Comparison of ENCODE assay signal across 10 mouse cellular contexts in genomic region chr10:5923096-5923495, GRCm38 (mm10). TPM values are rescaled to one million over a fixed set of nuclear protein-coding genes. Genes with fewer than 3 reads are reported as not detected.
A peak's percentile ranks its signal among the peaks of the same experiment; 100 is the strongest.
DNase-seq lines count a peak whose midpoint lies in the region; ATAC-seq lines count a peak whose summit lies in the region.
"Had no signal": no experiment of that assay in that cellular context is flagged by ENCODE, and none has a peak within 500 bp of the region (broad histone marks: within the 10 kb centered on the region; RNA-seq: fewer than 3 reads in every experiment).

No protein-coding gene starts in this region.

- no peak for DNase-seq in frontal cortex, postnatal 14 days (ENCODE audit: low spot score in 2 of 2)
- peak; percentile 23 for DNase-seq in NIH3T3 (ENCODE audit: low read depth)
- DNase-seq in neural tube, embryonic 10.5 days (ENCODE audit: extremely low spot score, low spot score) = peak; percentile 13
- no peak for DNase-seq in urinary bladder, postnatal 14 days (ENCODE audit: low spot score)
- no peak for DNase-seq in ovary, postnatal 36 days (ENCODE audit: low spot score)
- DNase-seq in heart, postnatal 36 days = no peak

- WGBS in hindbrain, embryonic 12.5 days = 7% methylated on average over 9 of the region's 9 CpGs

- H3K36me3 ChIP-seq in hindbrain, embryonic 12.5 days = no peaks in the 10 kb centered on the region

- no peaks in the 10 kb centered on the region for H3K27me3 ChIP-seq in hindbrain, embryonic 12.5 days
- H3K27me3 ChIP-seq: CH12.LX had no signal

- H3K9ac ChIP-seq in hindbrain, embryonic 12.5 days = no peak overlapping the region

- intact Hi-C loops in heart, postnatal 36 days (cut with DNase I) = no loop called here

- H3K9me3 ChIP-seq in hindbrain, embryonic 12.5 days (replicated peaks) = no peaks in the 10 kb centered on the region

- no peak overlapping the region for H3K27ac ChIP-seq in hindbrain, embryonic 12.5 days

- 0 out of 2 replicates have a peak overlapping the region, but pooled peaks have one; percentile 92 for H3K4me2 ChIP-seq in hindbrain, embryonic 12.5 days (replicated peaks)

- peak; percentile 52 for ATAC-seq in frontal cortex, adult (ENCODE audit: low TSS enrichment)
- ATAC-seq in hindbrain, embryonic 12.5 days (ENCODE audit: low FRiP score) = no peak

- no peak overlapping the region for H3K4me3 ChIP-seq in hindbrain, embryonic 12.5 days
- H3K4me3 ChIP-seq: erythroblast, embryonic 14.5 days had no signal

- H3K4me1 ChIP-seq in hindbrain, embryonic 12.5 days = peaks cover 6% of the 10 kb centered on the region; the same call in 1 of the 2 replicates

RNA-seq across cellular contexts. Expression of gene Rgs17, which starts 0.9 kb away (rescaled TPM):
- 4.8 and 5.3 TPM in 2 replicates for polyA plus RNA-seq in hindbrain, embryonic 12.5 days (2016; fragmentation: Nextera tagmentation; extraction: Ambion mirVana)
- under 1 TPM; 0.61 to 0.62 TPM for total RNA-seq in heart, postnatal 36 days (2021)
- total RNA-seq: CH12.LX had no signal
- polyA plus RNA-seq: erythroblast, embryonic 14.5 days had no signal

Comparison
In these comparisons a context has a peak if more than half of its experiments do, and no peak if none do; other contexts are left out.
1. DNase-seq: peak in NIH3T3 (single experiment) and neural tube, embryonic 10.5 days (single experiment); none in frontal cortex, postnatal 14 days (0 of 2), urinary bladder, postnatal 14 days (single experiment), ovary, postnatal 36 days (single experiment) and heart, postnatal 36 days (0 of 2).